Mouse (Mus musculus): ENCODE data around the gene Cox5b. TPM values are rescaled to one million over a fixed set of nuclear protein-coding genes. Genes with fewer than 3 reads are reported as not detected.
"Not testable (repeated sequence)": the region's sequence is repeated elsewhere in the genome, so short reads cannot be mapped to it uniquely, and the experiment has no call there.

Gene Cox5b
- total and polyA plus RNA-seq, 2 experiments from 2014 or later = 346 to 1,021 TPM

GRCm38 (mm10) chr1:36656233-36656632 lies 35.0 kb upstream of the Cox5b start:
- ATAC-seq = no peak

GRCm38 (mm10) chr1:36657658-36658415 lies 33.4 kb upstream of the Cox5b start:
- WGBS = 78% methylated on average over 4 of the region's 4 CpGs
- TF ChIP-seq CTCF (IDR thresholded peaks at IDR 0.05; ENCODE audit: low read depth) = no peak
- no peak overlapping the region for H3K4me3 ChIP-seq (ENCODE audit: low read length)
- no peak overlapping the region for H3K9ac ChIP-seq (replicated peaks; ENCODE audit: low read length)
- H3K9me3 ChIP-seq (ENCODE audit: low read length) = no peaks in the 10 kb centered on the region
- no peak overlapping the region for H3K27ac ChIP-seq
- H3K27me3 ChIP-seq (ENCODE audit: insufficient read depth, low read length) = no peaks in the 10 kb centered on the region
- no peak overlapping the region for H3K4me2 ChIP-seq (ENCODE audit: low read depth, low read length)
- H3K36me3 ChIP-seq (ENCODE audit: insufficient read depth, low read length) = no peaks in the 10 kb centered on the region
- ATAC-seq (no peak), DNase-seq (ENCODE audit: low spot score) (no peak)
- H3K4me1 ChIP-seq (ENCODE audit: insufficient read depth, low read length) = no peaks in the 10 kb centered on the region

More at GRCm38 (mm10) chr1:36656233-36656632, 35.0 kb upstream of the Cox5b start:
- Histone ChIP-seq H3K9ac (replicated peaks; ENCODE audit: low read length) (no peak overlapping the region), H3K4me2 (ENCODE audit: low read depth, low read length) (no peak overlapping the region), H3K36me3 (ENCODE audit: insufficient read depth, low read length) (no peaks in the 10 kb centered on the region), H3K27ac (no peak overlapping the region), H3K9me3 (ENCODE audit: low read length) (no peaks in the 10 kb centered on the region), H3K4me3 (ENCODE audit: low read length) (no peak overlapping the region), H3K27me3 (ENCODE audit: insufficient read depth, low read length) (no peaks in the 10 kb centered on the region), H3K4me1 (ENCODE audit: insufficient read depth, low read length) (no peaks in the 10 kb centered on the region)
- 90% methylated on average over 3 of the region's 3 CpGs for WGBS
- TF ChIP-seq CTCF (IDR thresholded peaks at IDR 0.05; ENCODE audit: low read depth) = no peak
- DNase-seq (ENCODE audit: low spot score) = no peak

- Histone ChIP-seq H3K9ac (replicated peaks; ENCODE audit: low read length) (no peak overlapping the region), H3K4me1 (ENCODE audit: insufficient read depth, low read length) (no peaks in the 10 kb centered on the region), H3K9me3 (ENCODE audit: low read length) (no peaks in the 10 kb centered on the region), H3K36me3 (ENCODE audit: insufficient read depth, low read length) (no peaks in the 10 kb centered on the region), H3K4me3 (ENCODE audit: low read length) (no peak overlapping the region), H3K4me2 (ENCODE audit: low read depth, low read length) (no peak overlapping the region), H3K27me3 (ENCODE audit: insufficient read depth, low read length) (no peaks in the 10 kb centered on the region), H3K27ac (no peak overlapping the region)
- no peak for TF ChIP-seq CTCF (IDR thresholded peaks at IDR 0.05; ENCODE audit: low read depth)
- no peak for DNase-seq (ENCODE audit: low spot score)
- WGBS = 87% methylated on average over 7 of the region's 7 CpGs
- no peak for ATAC-seq
Observed at GRCm38 (mm10) chr1:36658621-36659399, 32.4 kb upstream of the Cox5b start.

GRCm38 (mm10) chr1:36664457-36664856 lies 26.8 kb upstream of the Cox5b start:
- no peak overlapping the region for H3K4me2 ChIP-seq (ENCODE audit: low read depth, low read length)
- ATAC-seq (no peak), DNase-seq (ENCODE audit: low spot score) (peak; percentile 48)
- H3K36me3 ChIP-seq (ENCODE audit: insufficient read depth, low read length) = no peaks in the 10 kb centered on the region
- 69% methylated on average over 4 of the region's 4 CpGs for WGBS
- no peaks in the 10 kb centered on the region for H3K9me3 ChIP-seq (ENCODE audit: low read length)
- no peaks in the 10 kb centered on the region for H3K4me1 ChIP-seq (ENCODE audit: insufficient read depth, low read length)
- TF ChIP-seq CTCF (IDR thresholded peaks at IDR 0.05; ENCODE audit: low read depth) = peak; percentile 64
- no peak overlapping the region for H3K9ac ChIP-seq (replicated peaks; ENCODE audit: low read length)
- H3K27ac ChIP-seq = no peak overlapping the region
- no peaks in the 10 kb centered on the region for H3K27me3 ChIP-seq (ENCODE audit: insufficient read depth, low read length)
- no peak overlapping the region for H3K4me3 ChIP-seq (ENCODE audit: low read length)

- no peaks in the 10 kb centered on the region for H3K27me3 ChIP-seq (ENCODE audit: insufficient read depth, low read length)
- DNase-seq (ENCODE audit: low spot score) (no peak), ATAC-seq (no peak)
- no peak overlapping the region for H3K27ac ChIP-seq
- TF ChIP-seq CTCF (IDR thresholded peaks at IDR 0.05; ENCODE audit: low read depth) = no peak
- H3K4me3 ChIP-seq (ENCODE audit: low read length) = no peak overlapping the region
- H3K9ac ChIP-seq (replicated peaks; ENCODE audit: low read length) = no peak overlapping the region
- 65% methylated on average over 11 of the region's 11 CpGs for WGBS
- H3K4me1 ChIP-seq (ENCODE audit: insufficient read depth, low read length) = no peaks in the 10 kb centered on the region
- H3K9me3 ChIP-seq (ENCODE audit: low read length) = no peaks in the 10 kb centered on the region
- no peaks in the 10 kb centered on the region for H3K36me3 ChIP-seq (ENCODE audit: insufficient read depth, low read length)
- H3K4me2 ChIP-seq (ENCODE audit: low read depth, low read length) = no peak overlapping the region
Observed at GRCm38 (mm10) chr1:36665165-36665723, 26.0 kb upstream of the Cox5b start.

DNA sequence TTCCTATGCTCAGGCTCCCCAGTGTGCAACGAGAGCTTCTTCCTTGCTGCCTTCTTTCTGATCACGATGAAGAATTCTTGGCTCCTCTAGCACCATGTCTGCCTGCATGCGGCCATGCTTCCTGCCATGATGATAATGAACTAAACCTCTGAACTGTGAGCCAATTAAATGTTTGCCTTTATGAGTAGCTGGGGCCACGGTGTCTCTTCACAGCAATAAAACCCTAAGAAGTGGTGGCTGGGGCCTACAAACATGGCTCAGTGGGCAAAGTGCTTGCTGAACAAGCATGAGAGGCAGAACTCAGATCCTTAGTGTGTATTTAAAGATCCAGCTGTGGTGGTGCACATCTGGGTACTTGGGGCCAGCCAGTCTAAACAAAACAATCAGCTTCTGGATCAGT lies 25.3 kb upstream of the Cox5b start:
- Histone ChIP-seq H3K27me3 (ENCODE audit: insufficient read depth, low read length) (no peaks in the 10 kb centered on the region), H3K4me2 (ENCODE audit: low read depth, low read length) (no peak overlapping the region), H3K27ac (no peak overlapping the region), H3K9ac (replicated peaks; ENCODE audit: low read length) (no peak overlapping the region), H3K4me3 (ENCODE audit: low read length) (no peak overlapping the region), H3K4me1 (ENCODE audit: insufficient read depth, low read length) (no peaks in the 10 kb centered on the region), H3K36me3 (ENCODE audit: insufficient read depth, low read length) (no peaks in the 10 kb centered on the region), H3K9me3 (ENCODE audit: low read length) (no peaks in the 10 kb centered on the region)
- ATAC-seq (no peak), DNase-seq (ENCODE audit: low spot score) (no peak)
- 51% methylated on average over 4 of the region's 4 CpGs for WGBS
- no peak for TF ChIP-seq CTCF (IDR thresholded peaks at IDR 0.05; ENCODE audit: low read depth)

- not testable (repeated sequence) for H3K9me3 ChIP-seq (ENCODE audit: low read length); H3K27me3 ChIP-seq (ENCODE audit: insufficient read depth, low read length); H3K36me3 ChIP-seq (ENCODE audit: insufficient read depth, low read length); H3K9ac ChIP-seq (replicated peaks; ENCODE audit: low read length); H3K4me3 ChIP-seq (ENCODE audit: low read length); DNase-seq (ENCODE audit: low spot score); H3K4me1 ChIP-seq (ENCODE audit: insufficient read depth, low read length); ATAC-seq; H3K27ac ChIP-seq; H3K4me2 ChIP-seq (ENCODE audit: low read depth, low read length)
- 69% methylated on average over 3 of the region's 4 CpGs for WGBS
Observed at GRCm38 (mm10) chr1:36668007-36668406, 23.2 kb upstream of the Cox5b start.
